In the genomic region with DNA sequence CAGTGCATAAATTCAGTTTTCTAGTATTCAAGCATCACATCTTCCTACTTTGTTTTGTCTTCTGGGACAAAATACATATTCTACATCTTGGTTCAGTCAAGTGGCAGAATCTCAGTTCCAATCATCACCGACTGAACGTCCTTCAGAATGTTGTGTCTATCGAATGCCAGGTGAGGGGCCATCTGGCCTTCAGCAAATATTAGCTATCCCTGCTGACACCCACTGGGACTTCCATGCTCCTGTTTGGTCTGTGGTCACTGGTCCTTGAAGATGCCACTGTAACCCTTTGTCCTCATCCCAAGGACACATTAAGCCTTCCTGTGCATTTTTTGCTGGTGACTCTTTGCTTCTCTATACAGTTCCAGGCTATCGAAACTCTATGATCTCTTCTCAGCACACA, we compare ENCODE assay signal across 11 mouse cellular contexts.
"Had no signal": no experiment of that assay in that cellular context is flagged by ENCODE, and none has a peak within 500 bp of the region (broad histone marks: within the 10 kb centered on the region; RNA-seq: fewer than 3 reads in every experiment).

No protein-coding gene starts in this region.

- DNase-seq: kidney, postnatal 25 days; lung, adult 2 months; lung, postnatal 36 days; midbrain, embryonic 14.5 days; thymus, postnatal 4 days had no signal

- H3K4me2 ChIP-seq: limb, embryonic 12.5 days; liver, embryonic 15.5 days; neural tube, embryonic 12.5 days had no signal

- H3K9me3 ChIP-seq: limb, embryonic 12.5 days; liver, embryonic 15.5 days; neural tube, embryonic 12.5 days had no signal

- H3K4me3 ChIP-seq: left cerebral cortex, adult 2 months; limb, embryonic 12.5 days; liver, embryonic 15.5 days; neural tube, embryonic 12.5 days had no signal

- H3K9ac ChIP-seq: limb, embryonic 12.5 days; liver, embryonic 15.5 days; neural tube, embryonic 12.5 days had no signal

- H3K36me3 ChIP-seq: limb, embryonic 12.5 days; liver, embryonic 15.5 days; neural tube, embryonic 12.5 days had no signal

- ATAC-seq: lung, postnatal 0 days had no signal

- H3K27ac ChIP-seq: left cerebral cortex, adult 2 months; limb, embryonic 12.5 days; liver, embryonic 15.5 days; neural tube, embryonic 12.5 days; stomach, postnatal 0 days had no signal

- H3K4me1 ChIP-seq: limb, embryonic 12.5 days; liver, embryonic 15.5 days; neural tube, embryonic 12.5 days had no signal

- H3K27me3 ChIP-seq: limb, embryonic 12.5 days; liver, embryonic 15.5 days; neural tube, embryonic 12.5 days had no signal
